Mouse (Mus musculus) stomach, embryonic 15.5 days (tissue): ENCODE results near the gene Vti1b. TPM values are rescaled to one million over a fixed set of nuclear protein-coding genes. Genes with fewer than 3 reads are reported as not detected.
A peak's percentile ranks its signal among the peaks of the same experiment; 100 is the strongest.
"Not testable (repeated sequence)": the region's sequence is repeated elsewhere in the genome, so short reads cannot be mapped to it uniquely, and the experiment has no call there.

Source experiments
- ATAC-seq: fragments of 200-750 bp; cut with Nextera tagmentation; 2 replicates; pipeline ENCODE4 v1.8.0; 2017; ENCODE audit warnings: low read depth, moderate number of reproducible peaks, moderate TSS enrichment; ENCODE audit not compliant: insufficient read depth, low FRiP score
- H3K27ac ChIP-seq: fragments of 300-500 bp; sonication (generic); 2 replicates; pipeline ENCODE4 v1.5.1; 2015; ENCODE audit warnings: mild to moderate bottlenecking, inconsistent platforms
- H3K27me3 ChIP-seq: fragments of 300-500 bp; sonication (generic); replicated peaks from 2 replicates; pipeline ENCODE4 v1.6.1; 2015; ENCODE audit warnings: inconsistent platforms
- H3K36me3 ChIP-seq: fragments of 300-500 bp; sonication (generic); 2 replicates; pipeline ENCODE4 v1.6.1; 2015; ENCODE audit warnings: inconsistent platforms
- H3K4me1 ChIP-seq: fragments of 300-500 bp; sonication (generic); 2 replicates; pipeline ENCODE4 v1.6.1; 2015; ENCODE audit warnings: inconsistent platforms
- H3K4me2 ChIP-seq: fragments of 300-500 bp; sonication (generic); 2 replicates; pipeline ENCODE4 v1.6.1; 2015; ENCODE audit warnings: mild to moderate bottlenecking, inconsistent platforms
- H3K4me3 ChIP-seq: fragments of 300-500 bp; sonication (generic); replicated peaks from 2 replicates; pipeline ENCODE4 v1.5.1; 2015; ENCODE audit warnings: inconsistent platforms
- H3K9ac ChIP-seq: fragments of 300-500 bp; sonication (generic); 2 replicates; pipeline ENCODE4 v1.6.1; 2015; ENCODE audit warnings: inconsistent platforms
- H3K9me3 ChIP-seq: fragments of 300-500 bp; sonication (generic); 2 replicates; pipeline ENCODE4 v1.6.1; 2016; ENCODE audit warnings: inconsistent platforms
- WGBS: fragments of 180-500 bp; shearing (Covaris S2); methylation state at CpG from one replicate; pipeline ENCODE4 v1.1.7; 2015; 5-methylcytosine and 5-hydroxymethylcytosine counted together
- polyA plus RNA-seq: library from polyadenylated mRNA; unstranded; fragments of >200 nt; fragmentation: Nextera tagmentation; extraction: Ambion mirVana; gene quantifications from 2 replicates; pipeline ENCODE4 v1.2.1, GENCODE M21; 2015

Gene Vti1b
- polyA plus RNA-seq = 105 and 107 TPM in 2 replicates

- H3K4me3 ChIP-seq = peak within 1 kb of the TSS; percentile 81
- peak within 1 kb of the TSS; percentile 62 for H3K4me2 ChIP-seq
- H3K9me3 ChIP-seq = no peaks in the 10 kb centered on the region
- H3K4me1 ChIP-seq = peaks cover 2% of the 10 kb centered on the region; the same call in 1 of the 2 replicates
- peak within 1 kb of the TSS; percentile 93 for H3K27ac ChIP-seq
- peak; percentile 96 for ATAC-seq
- H3K27me3 ChIP-seq = no peaks in the 10 kb centered on the region
- peak within 1 kb of the TSS; percentile 70 for H3K9ac ChIP-seq
- peaks cover 8% of the 10 kb centered on the region; the same call in 1 of the 2 replicates for H3K36me3 ChIP-seq
- under 1% methylated on average over 72 of the region's 73 CpGs for WGBS
These were observed at the start of gene Vti1b for GRCm38 (mm10) chr12:79172019-79172941. Gene Vti1b (minus strand): TSS chr12:79172667.

- H3K27me3 ChIP-seq = no peaks in the 10 kb centered on the region
- H3K4me2 ChIP-seq = no peak overlapping the region
- H3K9ac ChIP-seq = no peak overlapping the region
- 39% methylated on average over 5 of the region's 5 CpGs for WGBS
- no peak overlapping the region for H3K27ac ChIP-seq
- ATAC-seq = no peak
- H3K9me3 ChIP-seq = no peaks in the 10 kb centered on the region
- no peaks in the 10 kb centered on the region for H3K4me1 ChIP-seq
- no peak overlapping the region for H3K4me3 ChIP-seq
- no peaks in the 10 kb centered on the region for H3K36me3 ChIP-seq
These were observed 45.0 kb upstream of the Vti1b start for GRCm38 (mm10) chr12:79217511-79217910.

GRCm38 (mm10) chr12:79211447-79211846 is 39.0 kb upstream of the Vti1b start:
- H3K27me3 ChIP-seq = no peaks in the 10 kb centered on the region
- no peaks in the 10 kb centered on the region for H3K9me3 ChIP-seq
- H3K4me3 ChIP-seq = no peak overlapping the region
- no peaks in the 10 kb centered on the region for H3K4me1 ChIP-seq
- H3K4me2 ChIP-seq = no peak overlapping the region
- no peak overlapping the region for H3K27ac ChIP-seq
- H3K36me3 ChIP-seq = no peaks in the 10 kb centered on the region
- H3K9ac ChIP-seq = no peak overlapping the region
- no peak for ATAC-seq
- WGBS = 77% methylated on average over 8 of the region's 8 CpGs

GRCm38 (mm10) chr12:79208703-79209464 is 36.4 kb upstream of the Vti1b start, which contains the start of gene Rdh12:
Gene Rdh12 (plus strand): TSS chr12:79208914.
- no peak for ATAC-seq
- H3K36me3 ChIP-seq = no peaks in the 10 kb centered on the region
- peak within 1 kb of the TSS; percentile 33; the same call in 1 of the 2 replicates for H3K27ac ChIP-seq
- H3K4me1 ChIP-seq = no peaks in the 10 kb centered on the region
- H3K27me3 ChIP-seq = no peaks in the 10 kb centered on the region
- peak within 1 kb of the TSS; percentile 41 for H3K4me3 ChIP-seq
- H3K4me2 ChIP-seq = peak within 1 kb of the TSS; percentile 63
- WGBS = 3% methylated on average over 13 of the region's 13 CpGs
- H3K9me3 ChIP-seq = no peaks in the 10 kb centered on the region
- H3K9ac ChIP-seq = 0 out of 2 replicates have a peak within 1 kb of the TSS, but pooled peaks have one; percentile 4

GRCm38 (mm10) chr12:79201882-79202281 is 29.4 kb upstream of the Vti1b start:
- Histone ChIP-seq H3K4me2 (no peak overlapping the region), H3K4me1 (no peaks in the 10 kb centered on the region), H3K27me3 (no peaks in the 10 kb centered on the region), H3K9ac (no peak overlapping the region), H3K4me3 (no peak overlapping the region), H3K9me3 (no peaks in the 10 kb centered on the region), H3K27ac (no peak overlapping the region), H3K36me3 (no peaks in the 10 kb centered on the region)
- no peak for ATAC-seq
- WGBS = 66% methylated on average over 3 of the region's 3 CpGs

GRCm38 (mm10) chr12:79197105-79197504 is 24.6 kb upstream of the Vti1b start:
- no peaks in the 10 kb centered on the region for H3K4me1 ChIP-seq
- no peaks in the 10 kb centered on the region for H3K36me3 ChIP-seq
- 75% methylated on average over 5 of the region's 5 CpGs for WGBS
- H3K27me3 ChIP-seq = no peaks in the 10 kb centered on the region
- no peaks in the 10 kb centered on the region for H3K9me3 ChIP-seq
- H3K27ac ChIP-seq = no peak overlapping the region
- no peak overlapping the region for H3K9ac ChIP-seq
- ATAC-seq = no peak
- H3K4me3 ChIP-seq = no peak overlapping the region
- no peak overlapping the region for H3K4me2 ChIP-seq

- 6% methylated on average over 3 of the region's 3 CpGs for WGBS
- no peak for ATAC-seq
- Histone ChIP-seq H3K4me2 (no peak overlapping the region), H3K4me3 (no peak overlapping the region), H3K9me3 (no peaks in the 10 kb centered on the region), H3K36me3 (no peaks in the 10 kb centered on the region), H3K27me3 (no peaks in the 10 kb centered on the region), H3K27ac (no peak overlapping the region), H3K4me1 (no peaks in the 10 kb centered on the region), H3K9ac (no peak overlapping the region)
These were observed 21.0 kb upstream of the Vti1b start for GRCm38 (mm10) chr12:79193441-79193840.

GRCm38 (mm10) chr12:79192193-79192592 is 19.7 kb upstream of the Vti1b start, which contains the start of gene Rdh11:
Gene Rdh11 (minus strand): TSS chr12:79192293.
- Histone ChIP-seq H3K27ac (peak within 1 kb of the TSS; percentile 48), H3K4me1 (no peaks in the 10 kb centered on the region), H3K9me3 (no peaks in the 10 kb centered on the region), H3K4me3 (peak within 1 kb of the TSS; percentile 57), H3K9ac (peak within 1 kb of the TSS; percentile 35; the same call in 1 of the 2 replicates), H3K27me3 (no peaks in the 10 kb centered on the region), H3K4me2 (peak within 1 kb of the TSS; percentile 68), H3K36me3 (0 out of 2 replicates have a peak, but pooled peaks cover 8% of the 10 kb centered on the region)
- WGBS = 61% methylated on average over 6 of the region's 6 CpGs
- ATAC-seq = no peak

GRCm38 (mm10) chr12:79191701-79192100 is 19.2 kb upstream of the Vti1b start:
- ATAC-seq = peak; percentile 86
- no peaks in the 10 kb centered on the region for H3K9me3 ChIP-seq
- H3K27me3 ChIP-seq = no peaks in the 10 kb centered on the region
- 0 out of 2 replicates have a peak, but pooled peaks cover 9% of the 10 kb centered on the region for H3K36me3 ChIP-seq
- peak overlapping the region; percentile 57 for H3K4me3 ChIP-seq
- WGBS = 3% methylated on average over 14 of the region's 14 CpGs
- peak overlapping the region; percentile 48 for H3K27ac ChIP-seq
- H3K9ac ChIP-seq = peak overlapping the region; percentile 35; the same call in 1 of the 2 replicates
- no peaks in the 10 kb centered on the region for H3K4me1 ChIP-seq
- H3K4me2 ChIP-seq = peak overlapping the region; percentile 68

- under 1% methylated on average over 18 of the region's 18 CpGs for WGBS
- peak overlapping the region; percentile 48 for H3K27ac ChIP-seq
- ATAC-seq = peak; percentile 95
These were observed 18.6 kb upstream of the Vti1b start for GRCm38 (mm10) chr12:79190931-79191673.

GRCm38 (mm10) chr12:79185160-79185559 is 12.7 kb upstream of the Vti1b start:
- not testable (repeated sequence) for H3K4me2 ChIP-seq, H3K4me3 ChIP-seq, H3K27me3 ChIP-seq, H3K4me1 ChIP-seq, H3K9ac ChIP-seq, H3K27ac ChIP-seq, H3K9me3 ChIP-seq, ATAC-seq
- WGBS = 83% methylated on average over 5 of the region's 6 CpGs
- peaks cover 36% of the 10 kb centered on the region for H3K36me3 ChIP-seq

More at GRCm38 (mm10) chr12:79190931-79191673, 18.6 kb upstream of the Vti1b start:
- Histone ChIP-seq H3K9me3 (no peaks in the 10 kb centered on the region), H3K27me3 (no peaks in the 10 kb centered on the region), H3K4me3 (peak overlapping the region; percentile 57), H3K4me1 (no peaks in the 10 kb centered on the region), H3K36me3 (peaks cover 12% of the 10 kb centered on the region; the same call in 1 of the 2 replicates), H3K4me2 (peak overlapping the region; percentile 68), H3K9ac (peak overlapping the region; percentile 35; the same call in 1 of the 2 replicates)
